ENCODE assay signal across 22 mouse cellular contexts in the genomic region with DNA sequence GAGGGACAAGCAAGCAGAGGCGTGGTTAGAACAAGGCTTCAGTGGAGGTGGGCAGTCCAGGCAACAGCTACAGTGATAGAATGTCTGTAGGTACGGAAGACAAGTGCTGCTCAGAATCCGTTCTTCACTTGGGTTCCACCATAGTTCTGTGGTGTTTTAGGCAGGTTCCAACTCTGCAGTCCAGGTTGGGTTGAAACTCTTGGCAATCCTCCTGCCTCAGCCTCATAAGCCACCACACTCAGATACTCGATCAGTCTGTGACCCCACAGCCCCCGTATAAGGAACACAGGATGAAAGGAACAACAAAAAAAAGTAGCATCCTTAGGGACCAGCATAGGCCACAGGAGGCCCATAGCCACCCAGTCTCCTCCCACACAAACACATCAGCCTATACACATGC. TPM values are rescaled to one million over a fixed set of nuclear protein-coding genes. Genes with fewer than 3 reads are reported as not detected.
DNase-seq lines count a peak whose midpoint lies in the region; TF ChIP-seq lines count a peak whose summit lies in the region.
"Had no signal": no experiment of that assay in that cellular context is flagged by ENCODE, and none has a peak within 500 bp of the region (broad histone marks: within the 10 kb centered on the region; RNA-seq: fewer than 3 reads in every experiment).

No protein-coding gene starts in this region.

- H3K4me1 ChIP-seq in testis, adult 2 months (ENCODE audit: control insufficient read depth, insufficient read depth, low read length) = peaks cover 9% of the 10 kb centered on the region

- TF ChIP-seq CTCF in testis, adult 2 months (IDR thresholded peaks at IDR 0.05; ENCODE audit: control insufficient read depth, insufficient read depth, insufficient replicate concordance, low read depth, low read length) = no peak

- peak overlapping the region; percentile 17 for H3K4me3 ChIP-seq in testis, adult 2 months (ENCODE audit: control insufficient read depth, low read depth, low read length)
- H3K4me3 ChIP-seq: embryonic facial prominence, embryonic 12.5 days; forebrain, embryonic 13.5 days; forebrain, embryonic 15.5 days had no signal

- no peak for TF ChIP-seq POLR2A in testis, adult 2 months (IDR thresholded peaks at IDR 0.05; ENCODE audit: control insufficient read depth, low read depth, low read length)

- DNase-seq in heart, adult 11 months = peak; percentile 81
- no peak for DNase-seq in heart, postnatal 36 days
- no peak for DNase-seq in testis, postnatal 10 days (ENCODE audit: low spot score)
- DNase-seq in spleen, postnatal 4 days (ENCODE audit: low spot score in 2 of 2) = no peak
- DNase-seq: adrenal gland, adult 8-10 months; adrenal gland, postnatal 14 days; adrenal gland, postnatal 36 days; cerebellum, adult 11-12 months; cerebellum, adult 2 months; cerebellum, adult 9-10 months; cerebellum, postnatal 10 days; cerebellum, postnatal 25 days; forebrain, postnatal 0 days had no signal

- intact Hi-C loops in heart, postnatal 36 days (cut with DNase I) = loop anchor here (1.0 kb wide), 1 partner anchor 12 kb away; no protein-coding TSS in a partner anchor

- H3K27me3 ChIP-seq in testis, adult 2 months (ENCODE audit: control insufficient read depth, insufficient read depth, low read length) = no peaks in the 10 kb centered on the region
- H3K27me3 ChIP-seq: embryonic facial prominence, embryonic 12.5 days; forebrain, embryonic 13.5 days; forebrain, embryonic 15.5 days; Patski had no signal

- no peak overlapping the region for H3K27ac ChIP-seq in testis, adult 2 months (ENCODE audit: control insufficient read depth, insufficient read depth, low read depth, low read length)
- H3K27ac ChIP-seq: embryonic facial prominence, embryonic 12.5 days; forebrain, embryonic 13.5 days; forebrain, embryonic 15.5 days had no signal

- peaks cover 11% of the 10 kb centered on the region for H3K36me3 ChIP-seq in testis, adult 2 months (ENCODE audit: control insufficient read depth, insufficient read depth, low read length)

RNA-seq across cellular contexts. Expression of a gene that starts 3.1 kb away (rescaled TPM):
- total RNA-seq in heart, postnatal 36 days (2021) = 10 to 100 TPM; 16.3 to 16.6 TPM
- 44.3 TPM in 2 replicates for polyA plus RNA-seq in testis, adult 2 months (2012; rRNA removed)

RNA-seq across cellular contexts. Expression of a gene that starts 3.6 kb away (rescaled TPM):
- total RNA-seq in heart, postnatal 36 days (2021) = 10 to 100 TPM; 35.4 to 41.9 TPM
- 128 and 134 TPM in 2 replicates for polyA plus RNA-seq in testis, adult 2 months (2012; rRNA removed)

RNA-seq across cellular contexts. Expression of a gene that starts 11.5 kb away (rescaled TPM):
- total RNA-seq in heart, postnatal 36 days (2021) = not detected
- polyA plus RNA-seq in testis, adult 2 months (2012; rRNA removed) = 6.9 and 7.8 TPM in 2 replicates
- polyA plus RNA-seq: Patski had no signal

RNA-seq across cellular contexts. Expression of a gene that starts 11.5 kb away (rescaled TPM):
- not detected for total RNA-seq in heart, postnatal 36 days (2021)
- polyA plus RNA-seq in testis, adult 2 months (2012; rRNA removed) = not detected in 2 replicates
- total RNA-seq: adrenal gland, adult 18-20 months; adrenal gland, adult 8-10 months; adrenal gland, postnatal 14 days; adrenal gland, postnatal 36 days; forebrain, postnatal 0 days; G1E had no signal
- polyA plus RNA-seq: cerebellum, adult 2 months; cortical plate, adult 2 months; embryonic facial prominence, embryonic 14.5 days; forebrain, embryonic 13.5 days; forebrain, embryonic 15.5 days; forebrain, postnatal 0 days; G1E; Patski had no signal

RNA-seq across cellular contexts. Expression of a gene that starts 13.7 kb away (rescaled TPM):
- total RNA-seq in heart, postnatal 36 days (2021) = 10 to 100 TPM; 14.5 to 15.7 TPM
- 64.5 and 65.1 TPM in 2 replicates for polyA plus RNA-seq in testis, adult 2 months (2012; rRNA removed)
